Mouse (Mus musculus) kidney, adult 2 months (tissue): ENCODE data around the gene Galr2. TPM values are rescaled to one million over a fixed set of nuclear protein-coding genes. Genes with fewer than 3 reads are reported as not detected.

ENCODE experiments used
- DNase-seq: peaks from one replicate; pipeline ENCODE4 v3.0.0; 2021
- H3K27ac ChIP-seq: fragments of 200-500 bp; 2 replicates; pipeline ENCODE4 v1.5.1; 2012; ENCODE audit warnings: low read depth, low read length, control low read depth, inconsistent platforms; ENCODE audit not compliant: insufficient read depth
- H3K27me3 ChIP-seq: fragments of 200-500 bp; replicated peaks from 2 replicates; pipeline ENCODE4 v1.6.1; 2012; ENCODE audit warnings: mild to moderate bottlenecking, moderate library complexity, low read length, inconsistent platforms; ENCODE audit not compliant: control insufficient read depth, insufficient read depth
- H3K36me3 ChIP-seq: fragments of 200-500 bp; 2 replicates; pipeline ENCODE4 v1.6.1; 2012; ENCODE audit warnings: mild to moderate bottlenecking, moderate library complexity, low read length, inconsistent platforms; ENCODE audit not compliant: control insufficient read depth, insufficient read depth
- H3K4me1 ChIP-seq: fragments of 200-500 bp; 2 replicates; pipeline ENCODE4 v1.6.1; 2011; ENCODE audit warnings: low read length; ENCODE audit not compliant: control insufficient read depth, insufficient read depth
- H3K4me3 ChIP-seq: fragments of 200-500 bp; 2 replicates; pipeline ENCODE4 v1.5.1; 2011; ENCODE audit warnings: mild to moderate bottlenecking, low read depth, low read length, control low read depth; ENCODE audit not compliant: insufficient read depth
- CTCF ChIP-seq: fragments of 200-500 bp; conservative IDR thresholded peaks from 2 replicates; pipeline ENCODE4 v1.5.1; 2011; ENCODE audit warnings: low read depth, mild to moderate bottlenecking, control low read depth, low read length, moderate library complexity, mixed read lengths; ENCODE audit not compliant: insufficient read depth, insufficient read length
- POLR2A ChIP-seq: fragments of 200-500 bp; IDR thresholded peaks from one replicate; pipeline ENCODE4 v1.6.1; 2011; ENCODE audit warnings: low read depth, low read length, control low read depth
- WGBS: fragments of 180-500 bp; shearing (Covaris S2); methylation state at CpG from one replicate; pipeline ENCODE4 v1.1.7; 2018; 5-methylcytosine and 5-hydroxymethylcytosine counted together
- polyA plus RNA-seq: library from polyadenylated mRNA; depleted of rRNA; stranded (reverse); fragments of >200 nt; gene quantifications from 2 replicates; pipeline ENCODE4 v1.2.3, GENCODE M21; 2012

Gene Galr2
- polyA plus RNA-seq, 1 experiment, result 3.3 TPM

- 40% methylated on average over 8 of the region's 8 CpGs for WGBS
- peaks cover 4% of the 10 kb centered on the region; the same call in 1 of the 2 replicates for H3K36me3 ChIP-seq
- no peak overlapping the region for H3K4me3 ChIP-seq
- peaks cover 32% of the 10 kb centered on the region for H3K4me1 ChIP-seq
- peak; percentile 65 for DNase-seq
- no peak for TF ChIP-seq CTCF
- no peak for TF ChIP-seq POLR2A
- H3K27me3 ChIP-seq, result no peaks in the 10 kb centered on the region
- peak overlapping the region; percentile 61; the same call in 1 of the 2 replicates for H3K27ac ChIP-seq
These were observed 36.2 kb upstream of the Galr2 start for GRCm38 (mm10) chr11:116244580-116244979.

DNA sequence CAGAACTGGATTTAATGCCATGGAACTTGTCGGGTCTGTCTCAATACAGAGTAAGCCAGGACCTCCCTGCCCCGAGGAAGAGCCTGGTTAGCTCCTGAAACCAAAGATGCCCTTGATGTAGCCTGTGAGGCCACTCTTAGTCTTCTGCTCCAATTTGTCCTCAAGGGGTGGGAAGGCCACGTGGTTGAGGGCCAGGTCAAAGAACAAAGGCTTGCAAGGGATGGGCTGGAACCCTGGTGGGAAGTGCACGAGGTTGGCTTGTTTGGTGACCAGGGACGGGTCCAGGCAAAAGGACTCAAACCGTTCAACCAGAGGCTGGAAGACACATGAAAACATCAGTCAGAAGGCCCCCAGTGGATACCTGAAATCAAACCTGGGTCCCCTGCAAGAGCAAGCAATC lies 35.1 kb upstream of the Galr2 start:
- Histone ChIP-seq H3K4me1 (peaks cover 32% of the 10 kb centered on the region), H3K4me3 (no peak overlapping the region), H3K27ac (no peak overlapping the region), H3K27me3 (no peaks in the 10 kb centered on the region), H3K36me3 (peaks cover 4% of the 10 kb centered on the region; the same call in 1 of the 2 replicates)
- peak; percentile 88 for DNase-seq
- no peak for TF ChIP-seq POLR2A
- TF ChIP-seq CTCF, result no peak
- 52% methylated on average over 6 of the region's 6 CpGs for WGBS

DNA sequence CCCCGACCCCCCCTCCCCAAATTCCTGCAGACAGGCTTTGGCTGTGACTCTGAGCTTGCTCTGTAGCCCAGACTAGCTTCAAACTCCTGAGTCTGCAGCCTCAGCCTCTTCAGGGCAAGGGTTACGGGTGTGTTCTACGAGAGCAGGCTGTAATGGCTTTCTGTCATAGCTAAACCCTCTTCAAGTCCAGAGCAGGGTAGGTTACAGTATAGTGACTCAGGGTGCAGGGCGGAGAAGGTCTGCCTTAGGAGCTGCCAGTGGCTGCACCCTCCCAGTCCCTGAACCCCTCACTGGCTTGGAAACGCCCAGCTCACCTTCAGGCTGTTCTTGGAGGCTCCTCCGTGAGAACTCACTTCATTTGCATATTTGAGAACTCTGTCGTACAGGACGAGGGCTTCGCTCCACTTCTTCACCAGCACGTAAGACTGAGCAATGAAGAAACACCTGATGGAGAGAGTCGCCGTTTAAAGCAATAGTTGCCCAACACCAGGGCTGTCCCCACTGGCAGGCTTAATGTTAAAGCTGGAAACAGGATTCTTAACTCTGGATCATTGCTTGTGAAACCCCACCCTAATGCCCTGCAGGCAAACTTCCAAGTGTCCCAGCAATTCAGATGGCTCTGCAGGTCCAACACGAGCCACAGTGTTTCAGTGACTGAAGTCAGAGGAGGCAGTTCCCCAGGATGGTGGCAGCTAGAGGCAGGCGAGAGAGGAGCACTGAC lies 33.1 kb upstream of the Galr2 start:
- WGBS, result 48% methylated on average over 14 of the region's 14 CpGs
- H3K27ac ChIP-seq, result 0 out of 2 replicates have a peak overlapping the region, but pooled peaks have one; percentile 6
- no peaks in the 10 kb centered on the region for H3K27me3 ChIP-seq
- TF ChIP-seq POLR2A (no peak), CTCF (no peak)
- peaks cover 5% of the 10 kb centered on the region; the same call in 1 of the 2 replicates for H3K36me3 ChIP-seq
- H3K4me3 ChIP-seq, result no peak overlapping the region
- H3K4me1 ChIP-seq, result peaks cover 23% of the 10 kb centered on the region; the same call in 1 of the 2 replicates
- DNase-seq, result peak; percentile 69

- Histone ChIP-seq H3K27me3 (no peaks in the 10 kb centered on the region), H3K4me3 (no peak overlapping the region), H3K27ac (no peak overlapping the region), H3K4me1 (peaks cover 32% of the 10 kb centered on the region), H3K36me3 (peaks cover 5% of the 10 kb centered on the region; the same call in 1 of the 2 replicates)
- TF ChIP-seq POLR2A (no peak), CTCF (no peak)
- peak; percentile 2 for DNase-seq
- WGBS, result 83% methylated on average over 8 of the region's 8 CpGs
These were observed 29.8 kb upstream of the Galr2 start for GRCm38 (mm10) chr11:116250898-116251297.

- Histone ChIP-seq H3K27ac (peak overlapping the region; percentile 72), H3K36me3 (peaks cover 2% of the 10 kb centered on the region; the same call in 1 of the 2 replicates), H3K27me3 (no peaks in the 10 kb centered on the region), H3K4me1 (peaks cover 21% of the 10 kb centered on the region), H3K4me3 (no peak overlapping the region)
- TF ChIP-seq CTCF, result no peak
- TF ChIP-seq POLR2A, result no peak
- peak; percentile 82 for DNase-seq
- WGBS, result 39% methylated on average over 3 of the region's 3 CpGs
These were observed 27.6 kb upstream of the Galr2 start for GRCm38 (mm10) chr11:116253076-116253600.

GRCm38 (mm10) chr11:116254627-116255026 lies 26.1 kb upstream of the Galr2 start:
- Histone ChIP-seq H3K36me3 (peaks cover 3% of the 10 kb centered on the region; the same call in 1 of the 2 replicates), H3K27ac (peak overlapping the region; percentile 39), H3K4me1 (peaks cover 21% of the 10 kb centered on the region), H3K27me3 (no peaks in the 10 kb centered on the region), H3K4me3 (no peak overlapping the region)
- no peak for TF ChIP-seq CTCF
- TF ChIP-seq POLR2A, result no peak
- DNase-seq, result peak; percentile 88
- 24% methylated on average over 9 of the region's 9 CpGs for WGBS
